Mouse (Mus musculus) spleen, postnatal 14 days (tissue): Measurements from ENCODE around the gene Pank3.
"Not testable (repeated sequence)": the region's sequence is repeated elsewhere in the genome, so short reads cannot be mapped to it uniquely, and the experiment has no call there.

Source experiments
- DNase-seq, 2 experiments: peaks; one replicate each; pipeline ENCODE4 v3.0.0; 2021 to 2022; ENCODE audit warnings: low spot score in 2 of 2

Gene Pank3

DNA sequence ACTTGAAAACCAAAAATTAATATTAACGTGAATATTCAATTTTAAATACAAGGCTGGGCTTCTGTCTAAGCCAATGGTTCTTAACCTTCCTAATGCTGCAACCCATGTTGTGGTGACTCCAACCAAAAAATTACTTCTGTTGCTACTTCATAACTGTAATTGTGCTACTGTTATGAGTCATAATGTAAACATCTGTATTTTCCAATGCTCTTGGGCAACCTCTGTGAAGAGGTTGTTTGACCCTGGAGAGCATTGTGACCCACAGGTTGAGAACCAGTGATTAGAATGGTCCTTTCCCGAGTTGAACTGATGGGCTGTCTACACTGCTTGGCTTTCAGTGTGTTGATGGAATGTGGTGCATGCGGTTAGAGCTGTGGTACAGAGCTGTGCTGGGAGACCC lies 7.2 kb downstream of the Pank3 start:
- no peak for DNase-seq

DNA sequence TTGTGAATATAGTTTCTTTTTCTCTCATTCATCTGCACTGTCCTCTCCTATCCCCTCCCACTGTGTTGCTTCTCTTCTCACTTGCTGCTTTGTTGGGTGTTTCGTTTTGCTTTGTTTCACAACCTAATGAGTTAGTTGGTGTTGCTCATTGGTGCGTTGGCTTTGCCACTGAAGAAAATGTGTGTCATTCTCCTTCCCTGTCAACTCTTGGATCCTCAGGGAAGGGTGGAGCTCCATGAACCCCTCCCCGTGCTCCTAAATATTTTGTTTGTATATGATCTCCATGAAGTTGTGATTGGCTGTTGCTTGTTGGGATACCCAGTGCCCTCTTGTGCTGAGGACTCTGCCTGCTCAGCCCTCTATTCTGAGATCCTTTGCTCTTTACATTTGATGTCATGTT lies 11.1 kb downstream of the Pank3 start:
- no peak for DNase-seq

DNA sequence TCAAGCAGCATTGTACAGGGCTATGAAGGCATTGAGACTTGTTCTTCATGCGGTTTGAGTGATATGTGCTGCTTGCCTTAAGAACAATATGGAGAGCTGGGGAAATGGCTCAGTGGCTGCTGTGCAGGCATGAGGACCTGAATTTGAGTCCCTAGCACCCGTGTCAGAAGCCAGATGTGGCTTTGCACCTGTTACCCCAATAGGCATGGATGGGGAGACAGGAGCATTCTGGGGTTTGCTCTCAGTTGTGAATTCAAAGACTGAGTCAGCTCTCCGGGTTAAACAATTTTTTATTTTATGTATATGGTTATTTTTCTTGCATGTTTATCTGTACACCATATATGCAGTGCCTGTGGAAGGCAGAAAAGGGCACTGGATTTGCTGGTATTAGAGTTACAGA lies 13.2 kb downstream of the Pank3 start:
- no peak for DNase-seq

DNA sequence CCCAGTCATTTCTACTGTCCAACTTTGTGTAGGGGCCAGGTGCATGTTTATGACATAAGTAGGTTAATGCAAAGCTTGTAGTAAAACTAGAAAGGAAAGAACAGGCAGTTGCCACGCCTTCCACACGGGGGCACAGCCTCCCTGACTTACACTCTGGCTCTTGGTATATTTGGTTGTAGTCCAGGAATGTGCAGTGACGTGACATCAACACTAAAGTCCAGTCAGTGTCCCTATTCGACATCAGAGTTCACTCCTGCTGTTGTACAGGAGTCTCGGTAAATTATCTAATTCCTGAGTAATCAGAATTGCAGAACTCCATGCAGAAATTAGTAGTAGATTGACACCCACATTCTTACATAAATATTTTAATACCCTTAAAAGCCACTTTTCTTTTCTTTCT lies 13.8 kb downstream of the Pank3 start:
- no peak for DNase-seq

DNA sequence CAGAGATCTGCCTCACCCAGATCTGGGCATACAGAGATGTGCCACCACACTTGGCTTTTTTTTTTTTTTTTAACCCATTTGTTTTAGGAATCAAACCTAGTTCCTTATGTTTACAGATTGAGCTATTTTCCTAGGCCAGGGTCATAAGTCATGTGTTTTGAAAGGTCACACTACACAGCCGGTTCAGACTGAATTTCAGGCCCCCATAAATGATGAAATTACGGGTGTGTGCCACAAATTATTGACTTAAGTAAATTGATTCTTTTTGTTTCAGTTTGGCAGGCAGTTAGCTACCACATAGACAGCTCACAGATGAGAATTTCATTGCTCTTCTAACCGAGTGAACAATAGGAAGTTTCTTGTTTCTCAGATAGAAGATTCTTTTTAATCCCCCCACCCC lies 14.7 kb downstream of the Pank3 start:
- DNase-seq: no peak

DNA sequence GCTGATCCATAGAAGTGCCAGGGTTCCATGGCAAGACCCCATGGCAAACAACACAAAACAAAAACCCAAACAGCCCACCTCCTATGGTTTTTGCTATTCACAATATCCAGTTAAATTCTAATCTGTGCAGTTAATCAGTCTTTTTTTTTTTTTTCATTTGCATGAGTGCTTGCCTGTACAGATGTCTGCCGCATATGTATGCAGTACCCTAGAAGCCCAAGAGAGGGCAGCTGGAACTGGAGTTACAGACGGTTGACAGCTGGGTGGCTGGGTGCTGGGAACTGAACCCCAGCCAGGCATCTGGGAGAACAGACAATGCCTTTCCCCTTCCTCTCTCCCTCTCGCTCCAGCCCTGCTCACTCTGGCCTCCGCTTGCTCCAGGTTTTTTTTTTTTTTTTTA lies 15.3 kb downstream of the Pank3 start:
- no peak for DNase-seq

DNA sequence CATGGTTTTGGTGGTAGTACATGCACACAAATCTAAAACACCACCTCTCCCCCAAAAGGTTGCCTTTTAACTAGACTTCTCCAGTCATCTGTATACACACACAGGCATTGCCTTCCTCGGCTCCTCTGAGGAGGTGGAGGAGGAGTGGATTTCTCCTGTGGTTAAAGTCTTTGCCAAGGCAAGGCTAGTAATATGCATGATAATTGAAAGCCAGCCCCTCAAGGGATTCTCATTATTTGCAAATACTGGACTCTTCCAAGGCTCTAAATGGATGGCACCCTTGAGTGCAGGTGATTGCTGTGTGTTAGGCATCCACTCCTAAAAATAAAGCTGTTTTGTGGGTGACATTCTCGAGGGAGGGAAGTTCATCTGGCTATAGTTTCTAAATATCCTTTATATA lies 19.2 kb downstream of the Pank3 start:
- DNase-seq: no peak

GRCm38 (mm10) chr11:35792800-35793199 lies 23.5 kb downstream of the Pank3 start:
- DNase-seq: not testable (repeated sequence)

DNA sequence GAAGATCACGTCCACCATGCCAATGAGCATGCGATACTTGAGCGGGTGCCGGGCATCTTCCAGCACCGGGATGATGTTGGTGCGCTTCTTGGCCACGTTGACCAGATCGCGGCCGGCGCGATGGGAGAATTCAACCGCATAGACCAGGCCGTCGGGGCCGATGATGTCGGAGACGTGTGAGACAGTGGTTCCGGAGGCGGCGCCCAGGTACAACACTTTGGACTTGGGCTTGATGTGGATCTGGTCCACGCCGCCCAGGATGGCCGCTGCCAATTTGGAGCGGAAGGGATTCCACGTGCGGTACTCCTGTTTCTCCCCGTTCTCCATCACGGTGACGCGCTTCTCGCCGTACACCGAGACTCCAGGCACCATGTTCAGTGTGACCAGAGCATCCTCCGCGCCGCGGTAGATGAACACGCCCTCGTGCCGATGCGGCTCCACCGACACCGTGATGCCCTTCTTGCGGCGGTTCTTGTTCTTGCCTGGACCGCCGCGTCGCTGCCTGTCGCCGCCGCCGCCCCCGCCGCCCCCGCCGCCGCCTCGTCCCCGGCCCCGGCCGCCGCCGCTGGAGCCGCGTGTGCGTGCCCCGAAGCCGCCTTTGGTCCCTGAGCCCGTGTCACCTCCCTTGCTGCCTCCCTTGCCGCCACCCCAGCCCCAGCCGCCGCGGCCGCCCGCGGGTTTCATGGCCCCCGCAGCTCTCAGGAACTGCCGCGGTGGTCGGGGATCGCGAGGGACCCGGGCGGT lies 28.6 kb downstream of the Pank3 start:
- DNase-seq: no peak

- no peak for DNase-seq
These were observed 29.2 kb downstream of the Pank3 start for GRCm38 (mm10) chr11:35798495-35798820.

- DNase-seq: peak in 1 of 2 experiments; percentile 8
These were observed 29.6 kb downstream of the Pank3 start, which contains the start of gene Fbll1 for GRCm38 (mm10) chr11:35798874-35799273. Gene Fbll1, minus strand, starts transcription at chr11:35798884.

- no peak for DNase-seq
These were observed 32.0 kb downstream of the Pank3 start for GRCm38 (mm10) chr11:35801332-35801731.

GRCm38 (mm10) chr11:35811458-35811857 lies 42.2 kb downstream of the Pank3 start:
- no peak for DNase-seq

GRCm38 (mm10) chr11:35816316-35816715 lies 47.0 kb downstream of the Pank3 start:
- DNase-seq: no peak

GRCm38 (mm10) chr11:35827714-35828113 lies 58.4 kb downstream of the Pank3 start:
- DNase-seq: no peak

- DNase-seq: no peak
These were observed 62.9 kb downstream of the Pank3 start for GRCm38 (mm10) chr11:35832139-35832538.

- DNase-seq: no peak
These were observed 64.0 kb downstream of the Pank3 start for GRCm38 (mm10) chr11:35833270-35833669.

DNA sequence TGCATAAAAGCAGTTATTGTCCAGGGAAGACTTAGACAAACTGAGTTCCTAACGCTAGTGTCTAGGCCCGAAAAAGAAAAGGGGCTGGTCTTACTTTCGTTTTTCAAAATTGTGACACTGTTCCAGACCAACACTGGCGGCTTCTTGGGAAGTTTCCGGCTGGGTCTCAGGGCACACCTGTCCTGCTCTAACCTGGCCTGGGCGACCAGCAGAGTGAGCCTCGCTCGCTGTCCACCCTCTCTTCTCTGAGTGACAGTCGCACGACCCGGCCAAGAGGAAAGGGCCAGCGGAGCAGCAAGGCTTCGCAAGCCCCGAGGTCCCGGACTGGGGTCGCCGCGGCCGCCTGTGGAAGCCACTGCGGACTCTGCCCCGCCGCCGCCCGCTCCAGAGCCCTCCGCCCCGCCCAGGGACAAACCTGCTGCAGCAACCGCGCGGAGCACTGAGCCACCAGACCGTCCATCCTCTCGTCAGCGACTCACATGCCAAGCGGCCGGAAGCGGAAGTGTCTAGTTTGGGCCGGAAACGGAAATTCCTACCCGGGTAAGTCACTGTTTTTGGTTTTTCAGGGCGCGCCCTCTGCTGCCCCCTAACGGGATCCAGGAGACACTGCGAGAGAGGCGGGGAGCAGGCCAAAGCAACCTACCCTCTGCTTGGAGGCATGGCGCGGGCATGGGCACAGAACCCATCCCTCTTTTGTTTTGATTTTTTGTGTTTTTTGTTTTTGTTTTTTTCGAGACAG lies 64.9 kb downstream of the Pank3 start, which contains the start of gene Rars:
Rars (minus strand) TSS at position 485 of the 739 bp plus-strand sequence.
- DNase-seq: peak; percentile 82 to 89

DNA sequence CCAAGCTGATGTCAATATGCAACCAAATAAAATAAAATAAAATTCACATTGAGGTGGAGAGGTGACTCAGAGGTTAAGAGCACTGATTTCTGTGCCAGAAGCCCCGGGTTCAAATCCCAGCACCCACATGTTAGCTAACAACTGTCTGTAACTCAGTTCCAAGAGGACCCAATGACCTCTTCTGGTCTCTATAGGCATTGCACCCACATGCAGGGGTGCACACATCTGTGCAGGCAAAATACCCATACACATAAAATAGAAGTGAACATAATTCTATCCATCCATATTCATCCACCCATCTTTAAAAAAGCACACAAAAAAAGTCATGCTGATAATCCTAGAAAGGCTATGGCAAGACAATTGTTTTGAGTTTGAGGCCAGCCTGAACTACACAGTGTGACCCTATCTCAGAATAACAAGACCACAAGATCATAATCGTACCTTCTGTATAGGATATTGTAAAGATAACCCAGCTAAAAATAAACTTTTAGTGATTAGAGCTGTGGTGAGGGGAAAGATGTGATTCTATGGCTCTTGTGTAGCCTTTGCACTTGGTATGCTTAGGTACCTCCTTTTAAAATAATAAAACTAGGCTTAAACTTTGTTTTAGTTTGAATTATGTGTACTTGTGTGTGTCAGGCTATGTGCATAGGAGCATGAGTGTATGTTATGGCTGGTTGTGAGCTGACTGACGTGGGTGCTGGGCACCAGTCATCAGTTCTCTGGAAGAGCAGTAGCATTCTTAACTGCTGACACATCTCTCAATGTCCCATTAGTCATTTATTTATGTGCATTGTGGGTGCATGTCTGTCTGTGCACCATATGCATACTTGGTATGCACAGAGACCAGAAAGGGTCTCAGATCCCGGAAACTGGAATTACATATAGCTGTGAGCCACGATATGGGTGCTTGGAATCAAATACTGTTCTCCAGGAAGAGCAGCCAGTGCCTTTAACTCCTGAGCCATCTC lies 68.2 kb downstream of the Pank3 start:
- no peak for DNase-seq

GRCm38 (mm10) chr11:35838345-35839338 lies 69.4 kb downstream of the Pank3 start:
- DNase-seq: peak; percentile 80 to 85

- no peak for DNase-seq
These were observed 71.0 kb downstream of the Pank3 start for GRCm38 (mm10) chr11:35840282-35840681.
